Mouse (Mus musculus) natural killer cell, adult 2 months (primary cell): Measurements from ENCODE around the gene Sowahb.

Experiments
- DNase-seq, 2 experiments: peaks; one replicate each; pipeline ENCODE4 v3.0.0; 2022; ENCODE audit warnings: low spot score in 2 of 2

The Sowahb gene

GRCm38 (mm10) chr5:93002615-93003014 lies 42.2 kb downstream of the Sowahb start:
- DNase-seq = no peak

- no peak for DNase-seq
These were observed 43.8 kb downstream of the Sowahb start for GRCm38 (mm10) chr5:93000774-93001757.

- no peak for DNase-seq
These were observed 44.8 kb downstream of the Sowahb start for GRCm38 (mm10) chr5:93000060-93000459.

GRCm38 (mm10) chr5:92998494-92999016 lies 46.3 kb downstream of the Sowahb start:
- DNase-seq = no peak

- DNase-seq = no peak
These were observed 47.2 kb downstream of the Sowahb start for GRCm38 (mm10) chr5:92997428-92998120.

- DNase-seq = no peak
These were observed 50.0 kb downstream of the Sowahb start for GRCm38 (mm10) chr5:92994861-92995260.

GRCm38 (mm10) chr5:92994309-92994708 lies 50.5 kb downstream of the Sowahb start:
- no peak for DNase-seq

GRCm38 (mm10) chr5:92992106-92992505 lies 52.7 kb downstream of the Sowahb start:
- DNase-seq = no peak
